In genomic region chr6:134425216-134425717, GRCm38 (mm10) we compare ENCODE assay signal across 8 mouse cellular contexts. TPM values are rescaled to one million over a fixed set of nuclear protein-coding genes. Genes with fewer than 3 reads are reported as not detected.
A peak's percentile ranks its signal among the peaks of the same experiment; 100 is the strongest.
DNase-seq lines count a peak whose midpoint lies in the region; ATAC-seq lines count a peak whose summit lies in the region.

No protein-coding gene starts in this region.

- no peak overlapping the region for H3K27ac ChIP-seq in embryonic facial prominence, embryonic 10.5 days (replicated peaks)
- no peak overlapping the region for H3K27ac ChIP-seq in limb, embryonic 10.5 days
- H3K27ac ChIP-seq in midbrain, embryonic 11.5 days (ENCODE audit: low read depth, low read length), result no peak overlapping the region

- DNase-seq in urinary bladder, postnatal 14 days (ENCODE audit: low spot score), result peak; percentile 65
- no peak for DNase-seq in urinary bladder, adult 2 months (ENCODE audit: low spot score)
- DNase-seq in embryonic facial prominence, embryonic 10.5 days (ENCODE audit: low spot score), result peak; percentile 70
- DNase-seq in heart, adult 8-10 months (ENCODE audit: low spot score), result peak; percentile 81
- DNase-seq in kidney, adult 18-20 months, result peak; percentile 72
- peak; percentile 60 for DNase-seq in limb, embryonic 10.5 days (ENCODE audit: low spot score)
- peak; percentile 92 for DNase-seq in midbrain, embryonic 11.5 days (ENCODE audit: low spot score, missing footprints)
- peak; percentile 54 for DNase-seq in skeletal muscle tissue, adult 2 months (ENCODE audit: low read depth, low spot score)

- no peaks in the 10 kb centered on the region for H3K27me3 ChIP-seq in embryonic facial prominence, embryonic 10.5 days (replicated peaks; ENCODE audit: low read depth, poor library complexity, severe bottlenecking)
- H3K27me3 ChIP-seq in limb, embryonic 10.5 days (ENCODE audit: low read depth, poor library complexity, severe bottlenecking), result no peaks in the 10 kb centered on the region
- H3K27me3 ChIP-seq in midbrain, embryonic 11.5 days (ENCODE audit: control insufficient read depth, insufficient read depth, low read length), result no peaks in the 10 kb centered on the region

- 0 out of 2 replicates have a peak, but pooled peaks cover 3% of the 10 kb centered on the region for H3K4me1 ChIP-seq in embryonic facial prominence, embryonic 10.5 days
- 0 out of 2 replicates have a peak, but pooled peaks cover 4% of the 10 kb centered on the region for H3K4me1 ChIP-seq in limb, embryonic 10.5 days
- no peaks in the 10 kb centered on the region for H3K4me1 ChIP-seq in midbrain, embryonic 11.5 days (ENCODE audit: control insufficient read depth, insufficient read depth, low read length)

- ATAC-seq in midbrain, embryonic 11.5 days (ENCODE audit: low FRiP score), result peak; percentile 84

- H3K9ac ChIP-seq in midbrain, embryonic 11.5 days (ENCODE audit: low read length), result no peak overlapping the region

- WGBS in embryonic facial prominence, embryonic 10.5 days, result 42% methylated on average over 11 of the region's 11 CpGs
- 41% methylated on average over 11 of the region's 11 CpGs for WGBS in limb, embryonic 10.5 days
- 40% methylated on average over 11 of the region's 11 CpGs for WGBS in midbrain, embryonic 11.5 days

- H3K36me3 ChIP-seq in embryonic facial prominence, embryonic 10.5 days (replicated peaks), result no peaks in the 10 kb centered on the region
- no peaks in the 10 kb centered on the region for H3K36me3 ChIP-seq in limb, embryonic 10.5 days
- H3K36me3 ChIP-seq in midbrain, embryonic 11.5 days (ENCODE audit: control insufficient read depth, insufficient read depth, low read length), result no peaks in the 10 kb centered on the region

- no peaks in the 10 kb centered on the region for H3K9me3 ChIP-seq in embryonic facial prominence, embryonic 10.5 days
- H3K9me3 ChIP-seq in limb, embryonic 10.5 days (replicated peaks), result no peaks in the 10 kb centered on the region
- H3K9me3 ChIP-seq in midbrain, embryonic 11.5 days (ENCODE audit: control insufficient read depth, low read length), result no peaks in the 10 kb centered on the region

- no peak overlapping the region for H3K4me2 ChIP-seq in midbrain, embryonic 11.5 days

- H3K4me3 ChIP-seq in embryonic facial prominence, embryonic 10.5 days, result no peak overlapping the region
- no peak overlapping the region for H3K4me3 ChIP-seq in limb, embryonic 10.5 days
- H3K4me3 ChIP-seq in midbrain, embryonic 11.5 days (ENCODE audit: low read depth, low read length), result no peak overlapping the region

RNA-seq across cellular contexts. Expression of gene Bcl2l14, which starts 29.1 kb away (rescaled TPM):
- polyA plus RNA-seq in urinary bladder, adult 2 months (2012; rRNA removed), result 7.1 and 12.1 TPM in 2 replicates
- 0.47 and 0.74 TPM in 2 replicates for polyA plus RNA-seq in embryonic facial prominence, embryonic 10.5 days (2016; fragmentation: Nextera tagmentation; extraction: Ambion mirVana)
- not detected for total RNA-seq in heart, adult 8-10 months (2022)
- 0.15 and 0.49 TPM in 2 replicates for polyA plus RNA-seq in limb, embryonic 10.5 days (2016; fragmentation: Nextera tagmentation; extraction: Ambion mirVana)
- polyA plus RNA-seq in midbrain, embryonic 11.5 days (2014; fragmentation: Nextera tagmentation; extraction: Ambion mirVana), result not detected in 2 replicates
